Mouse (Mus musculus) testis, adult 2 months (tissue): ENCODE data around the gene Rab36.
"Not testable (repeated sequence)": the region's sequence is repeated elsewhere in the genome, so short reads cannot be mapped to it uniquely, and the experiment has no call there.

Source experiments
- CTCF ChIP-seq: fragments of 200-500 bp; IDR thresholded peaks from 2 replicates; pipeline ENCODE4 v1.5.1; 2012; ENCODE audit warnings: low read depth, mild to moderate bottlenecking, inconsistent platforms, low read length, moderate library complexity; ENCODE audit not compliant: control insufficient read depth, insufficient read depth, insufficient replicate concordance
- POLR2A ChIP-seq: fragments of 200-500 bp; IDR thresholded peaks from 2 replicates; pipeline ENCODE4 v1.6.1; 2012; ENCODE audit warnings: low read depth, mild to moderate bottlenecking, inconsistent platforms, low read length, moderate library complexity; ENCODE audit not compliant: control insufficient read depth

GRCm38 (mm10) chr10:75042060-75042459 is 5.2 kb downstream of the Rab36 start:
- not testable (repeated sequence) for TF ChIP-seq CTCF, POLR2A
